Mouse (Mus musculus) layer of hippocampus, postnatal 36 days (tissue): ENCODE data around the gene Glt8d1. TPM values are rescaled to one million over a fixed set of nuclear protein-coding genes. Genes with fewer than 3 reads are reported as not detected.

Source experiments
- total RNA-seq, 2 experiments: library from RNA; stranded (reverse); gene quantifications; 2 replicates each; pipeline ENCODE4 v1.2.3; 2021

Gene Glt8d1
- total RNA-seq, 2 experiments from 2014 or later: 46.4 to 50.6 TPM

Other genes with a start within 250 kb of the Glt8d1 start
- gene Tmem110, start 175.8 kb upstream of the Glt8d1 start, total RNA-seq: 10 to 100 TPM; 19.7 to 23.9 TPM
- 1 to 10 TPM; 2.2 to 2.7 TPM for gene Mustn1, start 122.2 kb upstream of the Glt8d1 start, total RNA-seq
- gene Itih4, start 114.9 kb upstream of the Glt8d1 start, total RNA-seq: not detected
- 10 to 100 TPM; 23.5 to 25.9 TPM for gene Itih3, start 77.6 kb upstream of the Glt8d1 start, total RNA-seq
- not detected for gene Itih1, start 58.1 kb upstream of the Glt8d1 start, total RNA-seq
- gene Nek4, start 50.0 kb upstream of the Glt8d1 start, total RNA-seq: 10 to 100 TPM; 18.2 to 18.5 TPM
- gene Spcs1, start 272 bp downstream of the Glt8d1 start, total RNA-seq: 100 to 1,000 TPM; 169 to 190 TPM
- gene Pbrm1, start 17.7 kb downstream of the Glt8d1 start, total RNA-seq: 10 to 100 TPM; 51.6 to 58.4 TPM
- 10 to 100 TPM; 47.7 to 49.2 TPM for gene Gnl3, start 17.8 kb downstream of the Glt8d1 start, total RNA-seq
- 10 to 100 TPM; 24.6 to 27.7 TPM for gene Smim4, start 127.6 kb downstream of the Glt8d1 start, total RNA-seq
- gene Nt5dc2, start 129.7 kb downstream of the Glt8d1 start, total RNA-seq: 10 to 100 TPM; 12.4 to 13.6 TPM
- 10 to 100 TPM; 16.6 to 24.0 TPM for gene Stab1, start 167.2 kb downstream of the Glt8d1 start, total RNA-seq
- gene Tnnc1, start 206.9 kb downstream of the Glt8d1 start, total RNA-seq: 1 to 10 TPM; 3.8 to 4.4 TPM
- 100 to 1,000 TPM; 458 to 488 TPM for gene Nisch, start 215.5 kb downstream of the Glt8d1 start, total RNA-seq
- 1 to 10 TPM; 4.5 to 4.9 TPM for gene Sema3g, start 216.5 kb downstream of the Glt8d1 start, total RNA-seq
- 1 to 10 TPM; 3.5 to 3.6 TPM for gene Phf7, start 249.9 kb downstream of the Glt8d1 start, total RNA-seq